Comparison of ENCODE assay signal across 8 mouse cellular contexts in genomic region chr10:66900781-66901180, GRCm38 (mm10).
"Had no signal": no experiment of that assay in that cellular context is flagged by ENCODE, and none has a peak within 500 bp of the region (broad histone marks: within the 10 kb centered on the region; RNA-seq: fewer than 3 reads in every experiment).

No protein-coding gene starts in this region.

- H3K27me3 ChIP-seq: liver, embryonic 15.5 days; lung, embryonic 15.5 days had no signal

- H3K36me3 ChIP-seq: liver, embryonic 15.5 days; lung, embryonic 15.5 days; midbrain, embryonic 13.5 days had no signal

- H3K9me3 ChIP-seq: liver, embryonic 15.5 days; lung, embryonic 15.5 days; midbrain, embryonic 13.5 days had no signal

- H3K9ac ChIP-seq: liver, embryonic 15.5 days; lung, embryonic 15.5 days; midbrain, embryonic 13.5 days had no signal

- H3K27ac ChIP-seq: liver, embryonic 15.5 days; lung, embryonic 15.5 days; midbrain, embryonic 13.5 days had no signal

- DNase-seq: kidney, adult 9 months; kidney, postnatal 10 days; left cerebral cortex, postnatal 4 days; right cerebral cortex, postnatal 14 days; thymus, postnatal 4 days had no signal

- H3K4me3 ChIP-seq: liver, embryonic 15.5 days had no signal
